Mouse (Mus musculus) liver, adult 2 months (tissue): ENCODE data around the gene Lrrc4c.

Source experiments
- CTCF ChIP-seq: fragments of 200-500 bp; IDR thresholded peaks from 2 replicates; pipeline ENCODE4 v1.5.1; 2011; ENCODE audit warnings: low read depth, low read length, control low read depth
- POLR2A ChIP-seq: fragments of 200-500 bp; IDR thresholded peaks from 2 replicates; pipeline ENCODE4 v1.6.1; 2011; ENCODE audit warnings: low read length, control low read depth; ENCODE audit not compliant: insufficient read depth; ENCODE audit errors: extremely low read depth

DNA sequence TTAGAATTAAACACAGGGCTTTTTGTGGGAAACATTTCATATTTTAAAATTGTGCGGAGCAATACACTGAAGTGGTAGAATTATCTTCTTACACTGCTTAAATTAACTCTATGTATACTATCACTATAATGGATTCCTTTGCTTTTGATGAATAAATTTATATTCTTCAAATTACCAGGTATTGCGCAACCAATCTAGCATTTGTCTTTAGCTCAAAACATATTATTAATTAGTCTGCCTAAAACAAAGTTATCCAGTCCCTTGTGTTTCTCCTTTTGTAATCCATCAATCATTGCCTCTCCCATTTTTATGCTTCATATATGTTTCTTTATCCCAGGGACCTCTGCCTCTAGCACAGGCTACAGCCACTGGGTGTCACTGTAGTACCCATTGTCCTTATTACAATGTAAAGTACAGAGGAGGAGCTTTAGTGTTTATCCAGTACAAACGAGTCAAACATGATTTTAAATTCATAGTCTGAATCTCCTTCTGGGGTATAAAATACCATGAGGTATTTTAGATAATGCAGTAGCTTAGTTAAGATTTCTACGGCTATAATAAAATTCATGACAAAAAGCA lies 389.9 kb downstream of the Lrrc4c start:
- no peak for TF ChIP-seq POLR2A
- no peak for TF ChIP-seq CTCF
